Mouse (Mus musculus): Measurements from ENCODE around the gene Tuba3a.

The Tuba3a gene

GRCm38 (mm10) chr6:125264219-125264618 is 21.6 kb downstream of the Tuba3a start:
- no peak for DNase-seq

DNA sequence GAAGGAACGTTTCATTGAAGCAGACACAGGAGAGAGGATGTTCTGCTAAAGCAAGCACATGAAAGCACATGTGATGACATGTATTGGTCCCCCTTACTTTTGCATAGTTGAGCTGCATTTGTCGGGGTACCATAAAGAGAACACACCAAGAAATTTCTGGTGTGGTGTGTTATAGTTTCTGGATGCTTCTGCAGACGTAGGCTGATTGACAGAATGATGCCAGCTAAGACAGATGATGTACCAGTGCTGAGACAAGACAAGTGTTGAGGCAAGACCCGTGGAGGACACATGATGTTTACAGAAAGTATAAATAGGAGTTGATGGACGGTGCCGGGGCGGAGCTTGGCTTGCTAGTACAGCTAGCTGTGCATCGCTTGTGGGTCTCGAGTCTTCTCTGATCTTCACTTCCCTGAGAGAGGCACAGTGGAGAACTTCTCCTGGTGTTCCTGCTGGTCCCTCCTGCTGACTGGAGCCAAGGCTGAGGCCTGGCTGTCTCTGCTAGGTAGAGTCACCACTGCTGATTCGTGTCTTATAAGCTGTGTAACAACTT is 25.8 kb downstream of the Tuba3a start:
- no peak for DNase-seq

DNA sequence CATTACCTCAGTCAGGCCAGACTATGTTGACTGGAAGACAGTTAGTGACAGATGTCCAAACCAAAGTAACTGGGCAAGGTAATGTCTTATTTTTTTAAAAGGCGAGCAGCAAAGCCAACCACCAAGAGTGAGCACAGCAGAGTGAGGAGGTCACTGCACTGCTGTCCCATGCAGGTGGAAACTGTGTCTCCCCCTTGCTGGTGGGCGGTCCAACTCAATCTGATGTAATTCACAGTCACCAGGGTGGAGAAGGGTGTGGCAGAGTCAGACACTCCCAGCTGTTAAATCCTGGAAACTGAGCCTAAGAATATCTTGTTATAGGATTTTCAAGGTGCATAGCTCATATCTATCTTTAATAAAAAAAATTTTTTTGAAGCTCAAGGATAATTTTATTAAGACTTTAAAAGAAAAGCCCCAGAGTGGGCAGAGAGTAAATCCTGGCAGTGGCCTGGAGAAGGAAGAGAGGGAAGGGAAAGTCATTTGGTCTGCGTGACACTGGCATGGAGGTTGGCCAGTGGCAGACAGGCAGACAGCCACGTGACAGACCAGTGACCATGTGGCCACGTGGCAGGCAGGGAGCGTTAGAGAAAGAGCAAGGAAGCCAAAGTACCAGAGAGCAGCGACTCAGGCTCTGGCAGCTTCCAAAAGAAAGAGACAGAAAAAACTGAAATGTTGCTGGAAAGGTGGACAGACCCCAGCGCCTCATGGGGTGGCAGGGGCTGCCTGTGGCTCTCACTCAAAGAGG is 29.4 kb downstream of the Tuba3a start:
- DNase-seq = no peak

- DNase-seq = no peak
Observed at GRCm38 (mm10) chr6:125255516-125256044, 30.3 kb downstream of the Tuba3a start.

GRCm38 (mm10) chr6:125253863-125254715 is 31.8 kb downstream of the Tuba3a start:
- no peak for DNase-seq

DNA sequence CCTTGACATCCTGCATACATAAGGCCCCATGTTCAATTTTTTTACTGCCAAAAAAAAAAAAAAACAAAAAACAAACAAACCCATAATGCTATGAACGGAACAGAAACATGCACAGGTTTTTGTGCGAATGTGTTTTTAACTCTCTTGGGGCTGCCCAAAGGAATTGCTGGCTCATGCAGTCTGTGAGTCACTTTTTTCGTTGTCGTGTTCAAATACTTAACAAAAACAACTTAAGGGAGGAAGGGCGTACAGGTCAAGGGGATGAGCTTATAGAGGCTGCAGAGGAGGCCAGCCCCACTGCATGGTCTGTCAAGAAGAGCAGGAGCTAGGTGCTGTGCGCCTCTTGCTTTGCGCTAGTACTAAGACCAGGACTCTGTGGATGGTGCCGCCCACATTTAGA is 33.1 kb downstream of the Tuba3a start:
- no peak for DNase-seq

GRCm38 (mm10) chr6:125252285-125252684 is 33.6 kb downstream of the Tuba3a start:
- DNase-seq = no peak

GRCm38 (mm10) chr6:125244551-125244950 is 41.3 kb downstream of the Tuba3a start:
- DNase-seq = no peak

GRCm38 (mm10) chr6:125241566-125241965 is 44.3 kb downstream of the Tuba3a start:
- no peak for DNase-seq

DNA sequence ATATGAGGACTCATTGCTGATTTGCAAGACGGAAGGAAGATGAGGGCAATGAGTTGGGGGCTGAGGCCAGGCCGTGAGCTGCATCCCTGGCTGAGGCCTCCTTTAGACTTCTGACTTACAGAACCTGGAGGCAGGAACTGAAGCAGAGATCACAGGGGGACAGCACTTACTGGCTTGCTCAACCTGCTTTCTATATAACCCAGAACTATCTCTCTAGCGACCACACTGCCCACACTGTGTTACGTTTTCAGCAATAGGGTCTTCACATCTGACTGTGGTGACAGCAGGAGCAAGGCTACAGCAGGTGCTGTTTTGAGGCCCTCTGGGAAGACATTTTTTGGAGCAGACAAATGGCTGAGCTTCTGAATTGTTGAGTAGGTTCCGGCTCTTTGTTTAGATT is 45.2 kb downstream of the Tuba3a start:
- DNase-seq = no peak

DNA sequence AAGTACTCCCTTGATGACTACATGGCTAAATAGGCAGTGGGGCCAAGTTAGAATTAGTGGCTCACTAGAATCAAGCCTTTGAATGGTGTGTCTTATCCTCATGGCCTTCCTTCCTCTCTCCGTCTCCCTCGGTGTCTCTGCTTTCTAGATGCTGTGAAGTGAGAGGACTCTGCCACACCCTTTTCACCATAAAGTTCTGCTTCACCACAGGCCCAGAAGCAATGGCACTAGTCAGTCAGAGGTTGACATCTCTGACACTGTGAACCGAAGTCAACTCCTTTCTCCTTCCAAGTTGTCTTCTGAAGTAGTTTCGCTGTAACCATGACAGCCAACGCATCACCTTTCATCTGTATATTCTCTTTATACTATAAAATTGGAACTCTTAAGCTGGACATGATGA is 46.3 kb downstream of the Tuba3a start:
- no peak for DNase-seq

GRCm38 (mm10) chr6:125238396-125238795 is 47.4 kb downstream of the Tuba3a start:
- no peak for DNase-seq

DNA sequence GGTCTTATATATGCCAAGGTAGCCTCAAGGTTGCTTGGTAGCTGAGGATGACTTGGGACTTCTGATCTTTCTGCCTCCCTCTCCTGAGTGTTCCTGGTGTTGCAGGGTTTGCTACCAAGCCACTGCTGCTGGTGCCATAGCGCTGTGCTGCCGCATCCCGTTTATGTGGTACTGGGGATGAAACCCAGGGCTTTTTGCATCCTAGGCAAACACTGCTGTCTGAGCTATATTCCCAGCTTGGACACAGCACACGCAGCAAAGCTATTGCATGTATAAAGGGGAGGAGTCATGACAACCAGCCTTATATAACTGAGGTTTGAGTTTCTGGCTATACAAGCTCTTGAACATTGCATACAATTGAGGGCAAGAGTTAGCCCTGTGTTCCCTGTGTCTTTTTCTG is 48.4 kb downstream of the Tuba3a start:
- DNase-seq = no peak

DNA sequence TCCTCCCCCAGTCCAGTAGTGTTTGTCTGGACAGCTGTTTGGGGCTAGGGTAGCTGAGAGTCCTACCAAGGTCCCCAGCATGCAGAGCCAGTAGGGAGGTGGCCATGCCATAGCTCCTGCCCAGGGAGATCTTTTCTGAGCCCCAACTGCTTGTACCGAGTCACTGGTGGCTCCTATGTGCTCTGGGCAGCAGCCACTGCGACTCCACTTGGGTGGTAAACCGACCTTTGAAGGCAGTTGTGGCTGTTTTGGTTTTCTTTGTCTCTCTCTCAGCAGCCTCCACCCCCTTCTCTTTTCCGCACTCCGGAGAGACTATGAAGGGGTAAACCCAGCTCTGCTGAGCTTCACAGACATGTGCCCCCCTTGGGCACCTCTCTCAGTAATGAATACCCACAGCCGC is 49.1 kb downstream of the Tuba3a start, which contains the start of gene Cd27:
Gene Cd27, minus strand, starts transcription at position 229 of the 400 bp plus-strand sequence.
- no peak for DNase-seq

- DNase-seq = no peak
Observed at GRCm38 (mm10) chr6:125236341-125236740, 49.5 kb downstream of the Tuba3a start.

DNA sequence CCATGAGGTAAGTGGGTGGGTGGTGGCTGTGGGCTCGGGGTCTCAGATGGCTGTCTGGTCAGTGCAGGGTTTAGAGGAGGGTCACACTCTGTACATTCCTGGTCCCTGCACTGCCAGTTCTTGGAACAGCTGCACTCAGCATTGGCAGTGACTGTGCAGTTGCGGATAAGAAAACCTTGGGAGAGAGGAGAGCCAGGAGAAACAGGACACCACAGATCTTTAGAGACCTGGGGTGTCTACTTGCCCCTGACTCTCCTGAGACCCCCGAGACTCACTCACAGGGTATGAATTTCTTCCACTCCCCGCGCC is 51.4 kb downstream of the Tuba3a start:
- peak; percentile 6 for DNase-seq

DNA sequence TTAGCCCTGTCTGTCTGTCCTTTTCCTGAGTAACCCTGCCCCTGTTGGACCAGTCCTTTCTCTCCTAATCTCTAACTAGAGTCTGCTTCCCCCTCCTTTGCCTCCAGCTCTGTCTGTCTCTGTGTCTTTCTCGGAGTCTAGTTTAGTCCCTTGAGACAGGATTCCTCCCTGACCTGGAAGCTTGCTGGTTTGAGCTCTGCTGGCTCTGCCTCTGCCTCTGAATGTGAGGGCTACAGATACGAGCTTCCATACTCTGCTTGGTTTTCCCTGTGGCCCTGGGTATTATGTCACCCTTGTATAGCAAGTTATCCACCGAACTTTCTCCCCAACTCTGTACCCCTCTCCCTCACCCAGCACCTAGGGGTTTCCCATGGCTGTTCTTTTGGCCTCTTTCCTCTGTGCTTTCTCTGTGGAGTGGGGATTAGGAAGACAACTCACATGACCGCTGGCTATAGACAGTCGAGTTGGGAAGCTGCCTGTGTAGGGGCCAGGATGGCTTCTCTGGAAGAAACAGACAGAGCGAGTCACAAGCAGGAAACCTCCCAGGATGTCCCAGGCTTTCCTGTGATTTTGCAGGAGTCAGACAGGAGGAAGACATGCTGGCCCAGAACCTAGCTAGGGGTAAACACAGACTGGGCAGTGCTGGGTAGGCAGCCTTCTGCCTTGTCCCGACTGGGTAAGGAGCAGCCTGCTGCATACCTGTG is 51.9 kb downstream of the Tuba3a start:
- no peak for DNase-seq

GRCm38 (mm10) chr6:125232516-125232915 is 53.3 kb downstream of the Tuba3a start:
- DNase-seq = no peak

- no peak for DNase-seq
Observed at GRCm38 (mm10) chr6:125232045-125232437, 53.8 kb downstream of the Tuba3a start.

- peak; percentile 76 for DNase-seq
Observed at GRCm38 (mm10) chr6:125231117-125232044, 54.5 kb downstream of the Tuba3a start, which contains the start of gene Tapbpl. TSS of gene Tapbpl (minus strand) at chr6:125231860.

DNA sequence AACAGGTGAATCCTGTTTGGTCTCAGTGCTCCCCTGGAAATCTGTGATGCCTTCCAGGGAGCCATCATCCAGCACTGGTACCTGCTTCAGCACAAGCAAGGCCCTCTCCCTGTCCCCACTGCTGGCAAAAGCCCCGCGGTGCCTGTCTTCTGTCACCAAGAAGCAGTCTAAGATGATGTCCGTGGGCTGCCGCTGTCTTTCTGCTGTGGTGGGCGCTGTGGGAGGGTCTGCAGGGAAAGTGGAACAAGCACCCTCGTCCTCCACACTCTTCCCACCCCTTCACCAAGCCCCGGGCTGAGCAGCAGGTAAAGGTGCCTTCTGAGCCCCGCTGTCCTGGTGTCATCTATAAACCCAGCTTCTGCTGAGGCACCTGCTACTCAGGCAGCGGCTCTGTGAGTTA is 55.3 kb downstream of the Tuba3a start:
- no peak for DNase-seq
